Mouse (Mus musculus) liver, adult 2 months (tissue): ENCODE data around the gene Mta2. TPM values are rescaled to one million over a fixed set of nuclear protein-coding genes. Genes with fewer than 3 reads are reported as not detected.

Experiments used
- DNase-seq: peaks from one replicate; pipeline ENCODE4 v3.0.0-alpha.2; 2011; ENCODE audit warnings: low read depth, low spot score; ENCODE audit errors: extremely low read depth
- H3K27ac ChIP-seq: fragments of 200-500 bp; replicated peaks from 2 replicates; pipeline ENCODE4 v1.5.1; 2012; ENCODE audit warnings: low read depth, mild to moderate bottlenecking, control low read depth, inconsistent platforms, low read length; ENCODE audit not compliant: insufficient read depth
- H3K27me3 ChIP-seq: fragments of 200-500 bp; 2 replicates; pipeline ENCODE4 v1.6.1; 2012; ENCODE audit warnings: mild to moderate bottlenecking, moderate library complexity, low read length, inconsistent platforms; ENCODE audit not compliant: control insufficient read depth, insufficient read depth
- H3K36me3 ChIP-seq: fragments of 200-500 bp; 2 replicates; pipeline ENCODE4 v1.6.1; 2012; ENCODE audit warnings: low read length, inconsistent platforms; ENCODE audit not compliant: control insufficient read depth, insufficient read depth
- H3K4me1 ChIP-seq: fragments of 200-500 bp; 2 replicates; pipeline ENCODE4 v1.6.1; 2011; ENCODE audit warnings: low read length; ENCODE audit not compliant: control insufficient read depth, insufficient read depth
- H3K4me3 ChIP-seq: fragments of 200-500 bp; 2 replicates; pipeline ENCODE4 v1.5.1; 2011; ENCODE audit warnings: low read depth, mild to moderate bottlenecking, control low read depth, low read length, moderate library complexity; ENCODE audit not compliant: insufficient read depth
- H3K79me2 ChIP-seq: fragments of 200-500 bp; 2 replicates; pipeline ENCODE4 v1.6.1; 2012; ENCODE audit warnings: inconsistent platforms, mild to moderate bottlenecking, low read length, moderate library complexity; ENCODE audit not compliant: control insufficient read depth, insufficient read depth
- H3K9ac ChIP-seq: fragments of 200-500 bp; 2 replicates; pipeline ENCODE4 v1.6.1; 2012; ENCODE audit warnings: low read depth, mild to moderate bottlenecking, control low read depth, inconsistent platforms, low read length
- CTCF ChIP-seq: fragments of 200-500 bp; IDR thresholded peaks from 2 replicates; pipeline ENCODE4 v1.5.1; 2011; ENCODE audit warnings: low read depth, low read length, control low read depth
- POLR2A ChIP-seq: fragments of 200-500 bp; IDR thresholded peaks from 2 replicates; pipeline ENCODE4 v1.6.1; 2011; ENCODE audit warnings: low read length, control low read depth; ENCODE audit not compliant: insufficient read depth; ENCODE audit errors: extremely low read depth
- WGBS: fragments of 180-500 bp; shearing (Covaris S2); methylation state at CpG from one replicate; pipeline ENCODE4 v1.1.7; 2018; 5-methylcytosine and 5-hydroxymethylcytosine counted together
- polyA plus RNA-seq: library from polyadenylated mRNA; depleted of rRNA; stranded (reverse); fragments of >200 nt; gene quantifications from 2 replicates; pipeline ENCODE4 v1.2.3, GENCODE M21; 2012
- total RNA-seq: library from RNA; depleted of rRNA; stranded (reverse); fragments of >200 nt; gene quantifications from 2 replicates; pipeline ENCODE4 v1.2.3, GENCODE M21; 2014

The Mta2 gene
- total and polyA plus RNA-seq, 2 experiments, result 12.1 to 25.6 TPM

DNA sequence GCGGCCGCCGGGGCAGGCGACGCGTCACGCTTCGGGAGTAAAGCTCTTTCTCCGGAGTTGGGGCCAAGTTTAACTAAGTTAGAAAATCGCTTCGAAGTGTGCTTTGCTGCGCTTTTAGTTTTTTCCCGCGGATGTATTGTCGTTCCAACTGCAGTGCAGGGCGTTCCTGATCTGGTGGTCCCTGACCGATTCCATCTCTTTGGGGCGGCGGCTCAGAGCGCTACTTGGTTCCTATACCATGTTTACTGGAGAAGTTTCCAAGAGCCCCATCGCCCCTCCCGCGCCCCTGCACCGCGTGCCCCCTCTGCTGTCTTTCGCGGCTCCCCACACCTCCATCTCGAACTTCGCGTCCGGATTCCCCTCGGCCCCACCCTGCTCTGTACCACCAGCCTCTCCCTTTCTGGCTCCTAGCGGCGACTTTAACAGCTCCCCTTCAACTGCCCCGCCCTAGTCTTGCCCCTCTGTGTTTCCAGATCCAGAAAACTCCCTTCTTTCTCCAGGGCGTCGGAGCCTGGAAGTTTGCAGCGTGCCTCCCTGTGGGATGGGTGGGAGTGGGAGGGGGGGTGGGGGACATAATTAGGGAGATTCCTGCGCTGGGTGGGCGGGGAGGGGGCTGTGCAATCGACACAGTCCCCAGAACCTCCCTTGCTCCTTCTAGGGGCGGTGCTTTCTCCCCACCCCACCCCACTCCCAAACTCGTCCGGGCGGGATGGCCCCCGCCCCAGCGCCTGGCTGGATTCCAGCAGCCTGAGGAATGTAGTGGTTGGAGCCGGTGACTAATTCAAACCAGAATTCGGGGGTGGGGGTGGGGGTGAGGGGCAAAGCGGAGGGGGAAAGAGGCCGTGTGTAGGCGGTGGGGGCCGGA, 48.1 kb downstream of the Mta2 start:
- 5% methylated on average over 53 of the region's 53 CpGs for WGBS
- H3K36me3 ChIP-seq, result no peaks in the 10 kb centered on the region
- no peak for DNase-seq
- H3K9ac ChIP-seq, result peak overlapping the region; percentile 88
- H3K27me3 ChIP-seq, result no peaks in the 10 kb centered on the region
- H3K79me2 ChIP-seq, result no peaks in the 10 kb centered on the region; the same call in 1 of the 2 replicates
- H3K27ac ChIP-seq, result peak overlapping the region; percentile 40
- TF ChIP-seq POLR2A (no peak), CTCF (no peak)
- H3K4me1 ChIP-seq, result peaks cover 3% of the 10 kb centered on the region; the same call in 1 of the 2 replicates
- H3K4me3 ChIP-seq, result peak overlapping the region; percentile 84

DNA sequence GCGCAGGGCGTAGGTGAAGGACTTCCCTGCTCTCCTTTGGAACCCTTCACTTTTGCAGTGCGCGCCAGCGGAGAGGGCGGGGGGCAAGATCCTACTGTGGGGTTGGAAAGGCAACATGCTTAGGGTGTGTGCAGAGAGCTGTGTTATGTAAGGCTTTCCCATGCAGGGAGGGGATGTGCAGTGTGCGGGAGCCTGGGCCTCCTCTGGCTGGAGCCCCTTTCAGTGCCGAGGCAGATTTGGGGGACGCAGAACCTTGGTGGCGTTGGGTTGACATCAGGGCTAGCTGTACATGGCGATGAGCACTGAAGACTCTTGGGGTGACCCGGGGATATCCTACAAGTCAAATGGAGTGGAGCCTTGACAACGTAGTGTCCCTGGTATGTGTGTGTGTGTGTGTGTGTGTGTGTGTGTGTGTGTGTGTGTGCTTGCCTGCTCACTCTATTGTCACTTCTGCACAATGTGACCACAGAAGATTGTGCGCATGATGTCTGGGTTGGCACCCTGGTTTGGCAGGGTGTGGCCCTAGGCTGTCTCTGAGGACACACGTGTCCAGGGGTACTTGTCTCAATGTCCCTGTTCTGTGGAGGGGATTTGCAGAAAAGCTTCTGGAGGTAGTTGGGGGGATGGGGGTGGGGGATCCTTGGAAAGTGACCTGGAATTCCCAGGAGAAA, 48.9 kb downstream of the Mta2 start:
- WGBS, result 58% methylated on average over 15 of the region's 15 CpGs
- no peak for DNase-seq
- TF ChIP-seq CTCF (no peak), POLR2A (no peak)
- Histone ChIP-seq H3K4me1 (peaks cover 3% of the 10 kb centered on the region; the same call in 1 of the 2 replicates), H3K9ac (peak overlapping the region; percentile 52), H3K27ac (peak overlapping the region; percentile 40), H3K27me3 (no peaks in the 10 kb centered on the region), H3K79me2 (no peaks in the 10 kb centered on the region; the same call in 1 of the 2 replicates), H3K36me3 (no peaks in the 10 kb centered on the region), H3K4me3 (peak overlapping the region; percentile 84)

DNA sequence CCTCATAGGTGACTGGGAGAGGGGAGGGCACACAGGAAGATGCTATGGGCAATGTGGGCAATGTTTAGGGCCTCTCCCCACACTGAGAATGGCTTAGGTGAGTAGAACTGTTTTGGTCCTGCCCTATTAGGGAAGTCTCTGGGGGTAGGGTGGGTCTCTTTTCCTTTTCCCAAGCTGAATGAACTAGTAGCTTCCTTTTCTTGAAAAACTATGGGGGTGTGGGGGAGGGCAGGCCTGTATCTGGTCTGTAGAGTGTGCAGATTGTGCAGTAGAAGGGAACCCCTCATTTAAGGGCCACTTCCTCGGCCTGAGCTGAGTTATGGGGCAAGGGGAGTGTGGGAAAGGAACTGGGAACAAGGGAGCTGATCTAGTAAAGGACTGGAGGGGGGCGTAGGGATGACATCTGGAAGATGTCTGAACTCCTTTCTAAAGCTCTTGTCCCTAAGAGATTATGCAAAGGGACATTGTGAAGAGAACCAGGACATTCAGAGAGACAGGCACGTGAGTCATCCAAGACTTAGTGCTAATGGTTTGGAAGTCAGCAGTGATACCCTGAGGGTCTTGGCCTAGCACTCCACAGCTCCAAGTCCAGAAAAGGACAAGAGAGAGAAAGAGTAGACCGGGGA, 49.7 kb downstream of the Mta2 start:
- no peak overlapping the region for H3K9ac ChIP-seq
- no peaks in the 10 kb centered on the region; the same call in 1 of the 2 replicates for H3K79me2 ChIP-seq
- H3K27ac ChIP-seq, result peak overlapping the region; percentile 22; the same call in 1 of the 2 replicates
- no peak overlapping the region for H3K4me3 ChIP-seq
- no peaks in the 10 kb centered on the region for H3K36me3 ChIP-seq
- WGBS, result 86% methylated on average over 4 of the region's 4 CpGs
- no peak for DNase-seq
- TF ChIP-seq CTCF (no peak), POLR2A (no peak)
- H3K27me3 ChIP-seq, result no peaks in the 10 kb centered on the region
- peaks cover 3% of the 10 kb centered on the region; the same call in 1 of the 2 replicates for H3K4me1 ChIP-seq

DNA sequence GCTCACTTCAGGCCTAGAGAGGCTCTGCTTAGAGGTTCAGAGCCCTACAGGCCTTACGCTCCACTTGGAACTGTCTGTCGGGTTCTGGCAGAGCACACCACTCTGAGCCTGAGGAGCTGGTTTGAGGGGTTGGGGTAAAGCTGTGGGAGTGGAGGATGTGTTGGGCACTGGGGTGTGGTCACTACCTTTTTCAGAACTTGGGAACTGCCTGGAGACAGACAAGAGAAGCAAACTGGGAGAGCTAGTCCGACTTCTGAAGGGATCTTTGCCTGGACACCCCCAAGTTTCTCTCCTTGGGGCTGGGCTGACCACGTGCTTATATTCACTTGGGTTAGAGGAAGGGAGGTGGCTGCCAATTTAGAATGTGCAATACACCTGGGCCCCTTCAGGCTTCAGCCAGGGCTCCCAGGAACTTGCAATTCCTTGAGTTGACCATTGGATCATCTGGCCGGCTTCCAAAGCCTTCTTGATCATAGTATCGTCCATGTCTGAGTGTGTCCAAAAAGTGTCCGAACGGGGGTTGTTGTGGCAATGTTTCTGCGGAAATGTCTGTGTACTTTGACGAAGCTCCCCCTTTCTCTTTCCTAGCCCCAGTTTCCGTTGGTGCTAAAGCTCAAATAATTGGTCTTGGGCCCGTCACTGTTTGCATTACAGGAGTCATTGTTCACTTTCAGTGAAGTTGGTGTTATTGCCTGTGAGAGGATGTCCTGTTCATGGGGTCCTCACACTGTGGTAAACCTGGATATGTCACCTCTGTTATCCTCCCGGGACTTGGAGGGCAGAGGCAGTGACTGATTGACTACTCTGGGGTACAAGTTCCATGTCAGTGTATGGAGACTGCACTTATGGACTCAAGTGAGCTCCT, 50.4 kb downstream of the Mta2 start:
- no peaks in the 10 kb centered on the region for H3K36me3 ChIP-seq
- H3K79me2 ChIP-seq, result no peaks in the 10 kb centered on the region; the same call in 1 of the 2 replicates
- no peak overlapping the region for H3K4me3 ChIP-seq
- H3K4me1 ChIP-seq, result peaks cover 3% of the 10 kb centered on the region; the same call in 1 of the 2 replicates
- no peak for DNase-seq
- no peak for TF ChIP-seq POLR2A
- TF ChIP-seq CTCF, result no peak
- 69% methylated on average over 13 of the region's 13 CpGs for WGBS
- H3K27me3 ChIP-seq, result no peaks in the 10 kb centered on the region
- no peak overlapping the region for H3K27ac ChIP-seq
- H3K9ac ChIP-seq, result peak overlapping the region; percentile 1; the same call in 1 of the 2 replicates

DNA sequence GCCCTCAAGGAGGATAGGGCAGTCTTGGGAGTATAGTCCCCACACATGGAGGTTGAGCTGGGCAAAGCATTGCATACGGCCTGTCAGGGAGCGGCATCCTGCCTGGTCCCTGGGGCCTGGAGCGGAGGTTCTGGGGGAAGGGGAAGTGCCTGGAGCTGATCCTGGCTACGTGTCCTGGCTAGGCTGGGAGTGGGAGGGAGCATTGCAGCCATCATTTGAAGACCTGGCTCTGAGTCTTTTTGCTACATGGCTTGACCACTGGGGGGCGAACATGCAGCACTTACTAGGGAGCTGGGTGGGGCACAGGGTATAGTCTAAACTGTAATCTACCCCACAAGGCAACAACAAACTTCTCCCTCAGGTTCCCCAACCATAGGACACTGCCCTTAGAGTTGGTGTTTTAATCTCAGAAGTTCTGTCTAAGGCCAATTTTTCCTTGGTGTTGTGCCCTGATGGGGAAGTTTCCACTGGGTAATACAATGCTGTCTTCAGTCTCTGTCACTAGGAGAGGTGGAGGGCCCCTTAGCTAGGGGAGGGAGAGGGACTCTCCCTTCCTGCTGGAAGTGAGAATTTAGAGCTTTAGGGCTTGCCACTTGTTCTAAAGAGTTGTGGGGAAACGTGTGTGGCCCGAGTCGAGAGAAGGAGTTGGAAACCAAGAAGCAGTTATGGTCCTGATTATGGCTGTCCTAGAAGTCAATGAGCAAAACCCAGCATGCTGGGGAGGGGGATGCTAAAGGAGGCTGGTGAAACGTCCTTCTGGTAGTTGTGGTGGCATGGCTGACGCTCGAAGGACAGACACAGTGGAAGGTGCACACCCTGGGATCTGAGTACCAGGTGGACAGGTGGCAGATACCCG, 51.3 kb downstream of the Mta2 start:
- WGBS, result 49% methylated on average over 12 of the region's 12 CpGs
- Histone ChIP-seq H3K27me3 (no peaks in the 10 kb centered on the region), H3K9ac (peak overlapping the region; percentile 1; the same call in 1 of the 2 replicates), H3K79me2 (no peaks in the 10 kb centered on the region; the same call in 1 of the 2 replicates), H3K4me1 (peaks cover 3% of the 10 kb centered on the region; the same call in 1 of the 2 replicates), H3K4me3 (no peak overlapping the region), H3K36me3 (no peaks in the 10 kb centered on the region), H3K27ac (no peak overlapping the region)
- TF ChIP-seq POLR2A (no peak), CTCF (peak; percentile 86)
- peak; percentile 37 for DNase-seq
